Mouse (Mus musculus) liver, adult 2 months (tissue): ENCODE data around the gene Paqr7.
A peak's percentile ranks its signal among the peaks of the same experiment; 100 is the strongest.

ENCODE experiments used
- CTCF ChIP-seq: fragments of 200-500 bp; IDR thresholded peaks from 2 replicates; pipeline ENCODE4 v1.5.1; 2011; ENCODE audit warnings: low read depth, low read length, control low read depth
- POLR2A ChIP-seq: fragments of 200-500 bp; IDR thresholded peaks from 2 replicates; pipeline ENCODE4 v1.6.1; 2011; ENCODE audit warnings: low read length, control low read depth; ENCODE audit not compliant: insufficient read depth; ENCODE audit errors: extremely low read depth

DNA sequence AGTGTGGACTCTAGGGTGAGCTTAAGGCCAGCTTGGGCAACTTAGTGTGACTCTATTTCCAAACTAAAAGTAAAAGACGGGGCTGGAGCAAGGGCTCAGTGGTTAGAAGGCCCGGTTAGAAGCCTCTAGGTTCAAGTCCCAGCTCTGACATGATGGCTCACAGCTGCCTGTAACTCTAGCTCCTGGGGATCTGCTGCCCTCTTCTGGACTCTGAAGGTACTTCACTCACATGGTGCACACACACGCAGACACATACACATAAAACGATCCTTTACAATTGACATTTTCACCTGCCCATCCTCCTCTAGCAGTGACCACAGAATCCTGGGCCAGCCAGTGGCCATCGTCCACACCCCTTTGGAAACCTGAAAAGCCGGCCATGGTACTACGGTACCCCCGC lies 53.4 kb downstream of the Paqr7 start:
- TF ChIP-seq CTCF (peak; percentile 15; the same call in 1 of the 2 replicates), POLR2A (no peak)
